Mouse (Mus musculus) hindbrain, embryonic 16.5 days (tissue): ENCODE results near the gene Wnk2. TPM values are rescaled to one million over a fixed set of nuclear protein-coding genes. Genes with fewer than 3 reads are reported as not detected.

Experiments
- ATAC-seq: fragments of 200-750 bp; cut with Nextera tagmentation; 2 replicates; pipeline ENCODE4 v1.8.0; 2017; ENCODE audit warnings: moderate TSS enrichment, moderate library complexity
- H3K27ac ChIP-seq: fragments of 300-500 bp; sonication (generic); 2 replicates; pipeline ENCODE4 v1.5.1; 2014; ENCODE audit warnings: low read depth, mild to moderate bottlenecking, control low read depth, low read length, moderate library complexity
- H3K27me3 ChIP-seq: fragments of 300-500 bp; sonication (generic); replicated peaks from 2 replicates; pipeline ENCODE4 v1.6.1; 2014; ENCODE audit warnings: low read length; ENCODE audit not compliant: control insufficient read depth, insufficient read depth
- H3K36me3 ChIP-seq: fragments of 300-500 bp; sonication (generic); 2 replicates; pipeline ENCODE4 v1.6.1; 2014; ENCODE audit warnings: mild to moderate bottlenecking, low read length, moderate library complexity, mixed read lengths; ENCODE audit not compliant: control insufficient read depth, insufficient read depth
- H3K4me1 ChIP-seq: fragments of 300-500 bp; sonication (generic); 2 replicates; pipeline ENCODE4 v1.6.1; 2014; ENCODE audit warnings: low read depth, low read length; ENCODE audit not compliant: control insufficient read depth, insufficient read depth
- H3K4me2 ChIP-seq: fragments of 300-500 bp; sonication (generic); 2 replicates; pipeline ENCODE4 v1.6.1; 2014; ENCODE audit warnings: mild to moderate bottlenecking, low read length, control low read depth, moderate library complexity
- H3K4me3 ChIP-seq: fragments of 300-500 bp; sonication (generic); 2 replicates; pipeline ENCODE4 v1.5.1; 2014; ENCODE audit warnings: mild to moderate bottlenecking, low read length, control low read depth, moderate library complexity
- H3K9ac ChIP-seq: fragments of 300-500 bp; sonication (generic); 2 replicates; pipeline ENCODE4 v1.6.1; 2014; ENCODE audit warnings: low read depth, mild to moderate bottlenecking, control low read depth, low read length, moderate library complexity
- H3K9me3 ChIP-seq: fragments of 300-500 bp; sonication (generic); 2 replicates; pipeline ENCODE4 v1.6.1; 2014; ENCODE audit warnings: mild to moderate bottlenecking, low read length, moderate library complexity; ENCODE audit not compliant: control insufficient read depth
- WGBS: fragments of 180-500 bp; shearing (Covaris S2); extraction: QIAGEN DNeasy Blood & Tissue Kit; methylation state at CpG from one replicate; pipeline ENCODE4 v1.1.7; 2014; 5-methylcytosine and 5-hydroxymethylcytosine counted together
- polyA plus RNA-seq: library from polyadenylated mRNA; unstranded; fragments of >200 nt; fragmentation: Nextera tagmentation; extraction: Ambion mirVana; gene quantifications from 2 replicates; pipeline ENCODE4 v1.2.1, GENCODE M21; 2015

Wnk2 gene
- polyA plus RNA-seq, 1 experiment from 2014 or later: 15.6 TPM

GRCm38 (mm10) chr13:49094667-49095066 lies 53.1 kb downstream of the Wnk2 start:
- H3K36me3 ChIP-seq: peaks cover 29% of the 10 kb centered on the region
- H3K4me2 ChIP-seq: no peak overlapping the region
- no peaks in the 10 kb centered on the region for H3K9me3 ChIP-seq
- H3K27me3 ChIP-seq: no peaks in the 10 kb centered on the region
- no peak overlapping the region for H3K4me3 ChIP-seq
- no peaks in the 10 kb centered on the region for H3K4me1 ChIP-seq
- no peak for ATAC-seq
- 78% methylated on average over 6 of the region's 6 CpGs for WGBS
- no peak overlapping the region for H3K27ac ChIP-seq
- H3K9ac ChIP-seq: no peak overlapping the region

- Histone ChIP-seq H3K4me3 (no peak overlapping the region), H3K9me3 (no peaks in the 10 kb centered on the region), H3K9ac (no peak overlapping the region), H3K27me3 (no peaks in the 10 kb centered on the region), H3K27ac (0 out of 2 replicates have a peak overlapping the region, but pooled peaks have one; percentile 7), H3K36me3 (peaks cover 24% of the 10 kb centered on the region), H3K4me2 (no peak overlapping the region), H3K4me1 (no peaks in the 10 kb centered on the region)
- 68% methylated on average over 9 of the region's 9 CpGs for WGBS
- no peak for ATAC-seq
These were observed 54.3 kb downstream of the Wnk2 start for GRCm38 (mm10) chr13:49093471-49093891.

- no peak overlapping the region for H3K27ac ChIP-seq
- no peak overlapping the region for H3K4me2 ChIP-seq
- no peak overlapping the region for H3K4me3 ChIP-seq
- H3K36me3 ChIP-seq: peaks cover 24% of the 10 kb centered on the region
- no peaks in the 10 kb centered on the region for H3K27me3 ChIP-seq
- no peaks in the 10 kb centered on the region for H3K9me3 ChIP-seq
- WGBS: 80% methylated on average over 9 of the region's 9 CpGs
- ATAC-seq: no peak
- H3K9ac ChIP-seq: no peak overlapping the region
- no peaks in the 10 kb centered on the region for H3K4me1 ChIP-seq
These were observed 55.2 kb downstream of the Wnk2 start for GRCm38 (mm10) chr13:49092596-49092995.

- peaks cover 24% of the 10 kb centered on the region for H3K36me3 ChIP-seq
- no peak overlapping the region for H3K4me2 ChIP-seq
- WGBS: 100% methylated on average over 1 of the region's 1 CpGs
- no peaks in the 10 kb centered on the region for H3K9me3 ChIP-seq
- no peak overlapping the region for H3K4me3 ChIP-seq
- no peaks in the 10 kb centered on the region for H3K4me1 ChIP-seq
- no peak overlapping the region for H3K27ac ChIP-seq
- no peak overlapping the region for H3K9ac ChIP-seq
- no peaks in the 10 kb centered on the region for H3K27me3 ChIP-seq
- ATAC-seq: no peak
These were observed 57.6 kb downstream of the Wnk2 start for GRCm38 (mm10) chr13:49090176-49090575.

- Histone ChIP-seq H3K36me3 (peaks cover 26% of the 10 kb centered on the region), H3K27ac (no peak overlapping the region), H3K4me2 (no peak overlapping the region), H3K4me1 (no peaks in the 10 kb centered on the region), H3K9me3 (no peaks in the 10 kb centered on the region), H3K4me3 (no peak overlapping the region), H3K27me3 (no peaks in the 10 kb centered on the region), H3K9ac (no peak overlapping the region)
- WGBS: 94% methylated on average over 6 of the region's 6 CpGs
- no peak for ATAC-seq
These were observed 58.9 kb downstream of the Wnk2 start for GRCm38 (mm10) chr13:49088874-49089273.

- Histone ChIP-seq H3K4me3 (no peak overlapping the region), H3K27me3 (no peaks in the 10 kb centered on the region), H3K4me2 (no peak overlapping the region), H3K9ac (no peak overlapping the region), H3K9me3 (no peaks in the 10 kb centered on the region), H3K27ac (no peak overlapping the region), H3K4me1 (no peaks in the 10 kb centered on the region), H3K36me3 (peaks cover 30% of the 10 kb centered on the region)
- 65% methylated on average over 7 of the region's 7 CpGs for WGBS
- ATAC-seq: no peak
These were observed 60.4 kb downstream of the Wnk2 start for GRCm38 (mm10) chr13:49087420-49087819.

GRCm38 (mm10) chr13:49086431-49086830 lies 61.4 kb downstream of the Wnk2 start:
- no peak for ATAC-seq
- Histone ChIP-seq H3K27ac (0 out of 2 replicates have a peak overlapping the region, but pooled peaks have one; percentile 7), H3K36me3 (peaks cover 21% of the 10 kb centered on the region), H3K9me3 (no peaks in the 10 kb centered on the region), H3K4me1 (no peaks in the 10 kb centered on the region), H3K4me2 (no peak overlapping the region), H3K9ac (no peak overlapping the region), H3K4me3 (no peak overlapping the region), H3K27me3 (no peaks in the 10 kb centered on the region)
- WGBS: 85% methylated on average over 4 of the region's 4 CpGs

- 95% methylated on average over 9 of the region's 9 CpGs for WGBS
- Histone ChIP-seq H3K4me3 (no peak overlapping the region), H3K4me1 (no peaks in the 10 kb centered on the region), H3K9me3 (no peaks in the 10 kb centered on the region), H3K9ac (no peak overlapping the region), H3K27ac (no peak overlapping the region), H3K36me3 (peaks cover 12% of the 10 kb centered on the region), H3K27me3 (no peaks in the 10 kb centered on the region), H3K4me2 (no peak overlapping the region)
- ATAC-seq: no peak
These were observed 62.6 kb downstream of the Wnk2 start for GRCm38 (mm10) chr13:49085211-49085610.

- Histone ChIP-seq H3K36me3 (peaks cover 11% of the 10 kb centered on the region; the same call in 1 of the 2 replicates), H3K27me3 (no peaks in the 10 kb centered on the region), H3K4me2 (no peak overlapping the region), H3K4me1 (no peaks in the 10 kb centered on the region), H3K9ac (no peak overlapping the region), H3K4me3 (no peak overlapping the region), H3K9me3 (no peaks in the 10 kb centered on the region), H3K27ac (no peak overlapping the region)
- WGBS: 80% methylated on average over 4 of the region's 4 CpGs
- no peak for ATAC-seq
These were observed 63.0 kb downstream of the Wnk2 start for GRCm38 (mm10) chr13:49084781-49085180.

GRCm38 (mm10) chr13:49083941-49084340 lies 63.9 kb downstream of the Wnk2 start:
- Histone ChIP-seq H3K4me1 (no peaks in the 10 kb centered on the region), H3K36me3 (peaks cover 11% of the 10 kb centered on the region; the same call in 1 of the 2 replicates), H3K27me3 (no peaks in the 10 kb centered on the region), H3K9ac (no peak overlapping the region), H3K4me2 (no peak overlapping the region), H3K9me3 (no peaks in the 10 kb centered on the region), H3K4me3 (no peak overlapping the region), H3K27ac (no peak overlapping the region)
- WGBS: 70% methylated on average over 9 of the region's 9 CpGs
- no peak for ATAC-seq
